Mouse (Mus musculus) myocyte (in vitro differentiated cells): ENCODE measurements around the gene AL607142.1.

Source experiments
- CEBPB ChIP-seq: IDR thresholded peaks from 2 replicates; pipeline ENCODE4 v1.6.1; 2011; ENCODE audit warnings: mild to moderate bottlenecking, moderate library complexity; ENCODE audit not compliant: poor library complexity, insufficient read depth, severe bottlenecking
- MAX ChIP-seq: IDR thresholded peaks from one replicate; pipeline ENCODE4 v1.6.1; 2011; ENCODE audit warnings: low read depth, mild to moderate bottlenecking, control low read depth
- MYOD1 ChIP-seq, 3 experiments: IDR thresholded peaks; one replicate each; pipeline ENCODE4 v1.6.1; 2011; ENCODE audit warnings: control low read depth in 2 of 3, low read depth in 2 of 3, mild to moderate bottlenecking in 2 of 3, moderate library complexity in 1 of 3; ENCODE audit not compliant: insufficient read length in 2 of 3, control insufficient read depth in 1 of 3
- POLR2A ChIP-seq: IDR thresholded peaks from one replicate; pipeline ENCODE4 v1.6.1; 2011; ENCODE audit warnings: low read depth, mild to moderate bottlenecking, control low read depth, moderate library complexity; ENCODE audit not compliant: insufficient read length
- POLR2AphosphoS2 ChIP-seq: IDR thresholded peaks from one replicate; pipeline ENCODE4 v1.6.1; 2011; ENCODE audit warnings: low read depth, control low read depth; ENCODE audit not compliant: insufficient read length
- SRF ChIP-seq: IDR thresholded peaks from one replicate; pipeline ENCODE4 v1.6.1; 2011; ENCODE audit warnings: low read depth; ENCODE audit not compliant: control insufficient read depth, insufficient read length
- TCF12 ChIP-seq: IDR thresholded peaks from one replicate; pipeline ENCODE4 v1.6.1; 2011; ENCODE audit warnings: mild to moderate bottlenecking, control low read depth; ENCODE audit not compliant: poor library complexity, insufficient read depth, severe bottlenecking
- TCF3 ChIP-seq: IDR thresholded peaks from one replicate; pipeline ENCODE4 v1.6.1; 2011; ENCODE audit warnings: low read depth, control low read depth; ENCODE audit not compliant: insufficient read length
- USF1 ChIP-seq: IDR thresholded peaks from one replicate; pipeline ENCODE4 v1.6.1; 2011; ENCODE audit warnings: low read depth, mild to moderate bottlenecking, control low read depth, moderate library complexity

- TF ChIP-seq POLR2A, result no peak
- no peak for TF ChIP-seq POLR2AphosphoS2
- no peak for TF ChIP-seq MAX
- TF ChIP-seq TCF12, result no peak
- no peak for TF ChIP-seq USF1
- no peak for TF ChIP-seq CEBPB
- no peak for TF ChIP-seq MYOD1 (IDR thresholded peaks at IDR 0.05; ENCODE audit: control insufficient read depth in 1 of 3, insufficient read length in 2 of 3, low read depth in 2 of 3)
- no peak for TF ChIP-seq TCF3
- TF ChIP-seq SRF, result no peak
These were observed 59.9 kb downstream of the AL607142.1 start for GRCm38 (mm10) chr4:120124656-120125055.
